Mouse (Mus musculus) hindbrain, embryonic 16.5 days (tissue): Measurements from ENCODE around the gene Etl4. TPM values are rescaled to one million over a fixed set of nuclear protein-coding genes. Genes with fewer than 3 reads are reported as not detected.

Experiments used
- ATAC-seq: fragments of 200-750 bp; cut with Nextera tagmentation; 2 replicates; pipeline ENCODE4 v1.8.0; 2017; ENCODE audit warnings: moderate TSS enrichment, moderate library complexity
- H3K27ac ChIP-seq: fragments of 300-500 bp; sonication (generic); 2 replicates; pipeline ENCODE4 v1.5.1; 2014; ENCODE audit warnings: low read depth, mild to moderate bottlenecking, control low read depth, low read length, moderate library complexity
- H3K27me3 ChIP-seq: fragments of 300-500 bp; sonication (generic); replicated peaks from 2 replicates; pipeline ENCODE4 v1.6.1; 2014; ENCODE audit warnings: low read length; ENCODE audit not compliant: control insufficient read depth, insufficient read depth
- H3K36me3 ChIP-seq: fragments of 300-500 bp; sonication (generic); 2 replicates; pipeline ENCODE4 v1.6.1; 2014; ENCODE audit warnings: mild to moderate bottlenecking, low read length, moderate library complexity, mixed read lengths; ENCODE audit not compliant: control insufficient read depth, insufficient read depth
- H3K4me1 ChIP-seq: fragments of 300-500 bp; sonication (generic); 2 replicates; pipeline ENCODE4 v1.6.1; 2014; ENCODE audit warnings: low read depth, low read length; ENCODE audit not compliant: control insufficient read depth, insufficient read depth
- H3K4me2 ChIP-seq: fragments of 300-500 bp; sonication (generic); 2 replicates; pipeline ENCODE4 v1.6.1; 2014; ENCODE audit warnings: mild to moderate bottlenecking, low read length, control low read depth, moderate library complexity
- H3K4me3 ChIP-seq: fragments of 300-500 bp; sonication (generic); 2 replicates; pipeline ENCODE4 v1.5.1; 2014; ENCODE audit warnings: mild to moderate bottlenecking, low read length, control low read depth, moderate library complexity
- H3K9ac ChIP-seq: fragments of 300-500 bp; sonication (generic); 2 replicates; pipeline ENCODE4 v1.6.1; 2014; ENCODE audit warnings: low read depth, mild to moderate bottlenecking, control low read depth, low read length, moderate library complexity
- H3K9me3 ChIP-seq: fragments of 300-500 bp; sonication (generic); 2 replicates; pipeline ENCODE4 v1.6.1; 2014; ENCODE audit warnings: mild to moderate bottlenecking, low read length, moderate library complexity; ENCODE audit not compliant: control insufficient read depth
- WGBS: fragments of 180-500 bp; shearing (Covaris S2); extraction: QIAGEN DNeasy Blood & Tissue Kit; methylation state at CpG from one replicate; pipeline ENCODE4 v1.1.7; 2014; 5-methylcytosine and 5-hydroxymethylcytosine counted together
- polyA plus RNA-seq: library from polyadenylated mRNA; unstranded; fragments of >200 nt; fragmentation: Nextera tagmentation; extraction: Ambion mirVana; gene quantifications from 2 replicates; pipeline ENCODE4 v1.2.1, GENCODE M21; 2015

Etl4 gene
- polyA plus RNA-seq, 1 experiment from 2014 or later: 5.0 TPM

GRCm38 (mm10) chr2:20516270-20516865 lies 606.8 kb downstream of the Etl4 start:
- Histone ChIP-seq H3K36me3 (no peaks in the 10 kb centered on the region), H3K9me3 (no peaks in the 10 kb centered on the region), H3K27me3 (peaks cover 8% of the 10 kb centered on the region; the same call in 1 of the 2 replicates), H3K4me2 (no peak overlapping the region), H3K9ac (no peak overlapping the region), H3K27ac (no peak overlapping the region), H3K4me3 (no peak overlapping the region), H3K4me1 (peaks cover 10% of the 10 kb centered on the region)
- 92% methylated on average over 8 of the region's 8 CpGs for WGBS
- ATAC-seq: no peak

- Histone ChIP-seq H3K4me1 (peaks cover 10% of the 10 kb centered on the region), H3K27me3 (peaks cover 8% of the 10 kb centered on the region; the same call in 1 of the 2 replicates), H3K36me3 (no peaks in the 10 kb centered on the region), H3K27ac (no peak overlapping the region), H3K4me2 (no peak overlapping the region), H3K9ac (no peak overlapping the region), H3K4me3 (no peak overlapping the region), H3K9me3 (no peaks in the 10 kb centered on the region)
- WGBS: 89% methylated on average over 2 of the region's 2 CpGs
- no peak for ATAC-seq
Observed at GRCm38 (mm10) chr2:20517853-20518252, 608.3 kb downstream of the Etl4 start.

GRCm38 (mm10) chr2:20518506-20518905 lies 608.9 kb downstream of the Etl4 start:
- Histone ChIP-seq H3K27me3 (peaks cover 8% of the 10 kb centered on the region; the same call in 1 of the 2 replicates), H3K4me3 (no peak overlapping the region), H3K9me3 (no peaks in the 10 kb centered on the region), H3K4me1 (peaks cover 10% of the 10 kb centered on the region), H3K9ac (no peak overlapping the region), H3K27ac (no peak overlapping the region), H3K36me3 (no peaks in the 10 kb centered on the region), H3K4me2 (no peak overlapping the region)
- 42% methylated on average over 2 of the region's 2 CpGs for WGBS
- ATAC-seq: no peak

GRCm38 (mm10) chr2:20519447-20520098 lies 610.0 kb downstream of the Etl4 start:
- Histone ChIP-seq H3K27me3 (peaks cover 8% of the 10 kb centered on the region; the same call in 1 of the 2 replicates), H3K4me2 (peak overlapping the region; percentile 88), H3K4me3 (peak overlapping the region; percentile 45), H3K9ac (peak overlapping the region; percentile 51), H3K4me1 (peaks cover 10% of the 10 kb centered on the region), H3K36me3 (no peaks in the 10 kb centered on the region), H3K27ac (no peak overlapping the region), H3K9me3 (no peaks in the 10 kb centered on the region)
- WGBS: 1% methylated on average over 39 of the region's 39 CpGs
- ATAC-seq: peak; percentile 80

- Histone ChIP-seq H3K9me3 (no peaks in the 10 kb centered on the region), H3K4me3 (peak overlapping the region; percentile 45), H3K27ac (no peak overlapping the region), H3K36me3 (no peaks in the 10 kb centered on the region), H3K27me3 (peaks cover 8% of the 10 kb centered on the region; the same call in 1 of the 2 replicates), H3K9ac (peak overlapping the region; percentile 51), H3K4me2 (peak overlapping the region; percentile 88), H3K4me1 (peaks cover 10% of the 10 kb centered on the region)
- ATAC-seq: no peak
- 0% methylated on average over 12 of the region's 12 CpGs for WGBS
Observed at GRCm38 (mm10) chr2:20520099-20520475, 610.5 kb downstream of the Etl4 start.

- Histone ChIP-seq H3K9me3 (no peaks in the 10 kb centered on the region), H3K9ac (no peak overlapping the region), H3K36me3 (no peaks in the 10 kb centered on the region), H3K4me1 (peaks cover 10% of the 10 kb centered on the region), H3K27me3 (peaks cover 8% of the 10 kb centered on the region; the same call in 1 of the 2 replicates), H3K4me3 (peak overlapping the region; percentile 45), H3K4me2 (peak overlapping the region; percentile 88), H3K27ac (no peak overlapping the region)
- 30% methylated on average over 23 of the region's 23 CpGs for WGBS
- ATAC-seq: peak; percentile 52; the same call in 1 of the 2 replicates
Observed at GRCm38 (mm10) chr2:20520636-20521595, 611.3 kb downstream of the Etl4 start.

- Histone ChIP-seq H3K4me3 (no peak overlapping the region), H3K27me3 (peaks cover 8% of the 10 kb centered on the region; the same call in 1 of the 2 replicates), H3K36me3 (no peaks in the 10 kb centered on the region), H3K9me3 (no peaks in the 10 kb centered on the region), H3K9ac (no peak overlapping the region), H3K4me2 (no peak overlapping the region), H3K27ac (no peak overlapping the region), H3K4me1 (peaks cover 10% of the 10 kb centered on the region)
- no peak for ATAC-seq
- WGBS: 64% methylated on average over 11 of the region's 11 CpGs
Observed at GRCm38 (mm10) chr2:20521686-20522285, 612.2 kb downstream of the Etl4 start.

GRCm38 (mm10) chr2:20523636-20524035 lies 614.1 kb downstream of the Etl4 start:
- Histone ChIP-seq H3K36me3 (no peaks in the 10 kb centered on the region), H3K4me3 (no peak overlapping the region), H3K4me2 (no peak overlapping the region), H3K4me1 (peaks cover 10% of the 10 kb centered on the region), H3K27me3 (peaks cover 8% of the 10 kb centered on the region; the same call in 1 of the 2 replicates), H3K27ac (no peak overlapping the region), H3K9ac (no peak overlapping the region), H3K9me3 (no peaks in the 10 kb centered on the region)
- ATAC-seq: no peak
- WGBS: 87% methylated on average over 3 of the region's 3 CpGs
